Mouse (Mus musculus): Measurements from ENCODE around the gene Sp4. TPM values are rescaled to one million over a fixed set of nuclear protein-coding genes. Genes with fewer than 3 reads are reported as not detected.

Gene Sp4
- total and polyA plus RNA-seq, 3 experiments, result 21.4 to 35.4 (median 33.9) TPM

- DNase-seq (ENCODE audit: low read depth, low spot score), result peak; percentile 96
Measured at GRCm38 (mm10) chr12:118303586-118303985, 2.3 kb upstream of the Sp4 start.

GRCm38 (mm10) chr12:118303066-118303465, 1.8 kb upstream of the Sp4 start:
- H3K4me3 ChIP-seq (ENCODE audit: control insufficient read depth in 1 of 2, insufficient read depth in 1 of 2, low read depth in 2 of 2, low read length in 2 of 2), result peak overlapping the region; percentile 59 to 68
- peak overlapping the region; percentile 85 for H3K9ac ChIP-seq (ENCODE audit: control insufficient read depth, low read depth, low read length, poor library complexity, severe bottlenecking)
- H3K4me1 ChIP-seq (ENCODE audit: control insufficient read depth in 1 of 2, insufficient read depth in 2 of 2, low read length in 2 of 2), result peaks cover 38 to 47% of the 10 kb centered on the region in 2 experiments
- H3K36me3 ChIP-seq (ENCODE audit: control insufficient read depth in 1 of 2, insufficient read depth in 2 of 2, low read length in 2 of 2), result peaks cover 0 to 60% of the 10 kb centered on the region in 2 experiments; a peak in 2 of 4 replicates
- H3K27ac ChIP-seq (ENCODE audit: control insufficient read depth, low read depth, low read length), result peak overlapping the region; percentile 99
- TF ChIP-seq POLR2A (IDR thresholded peaks at IDR 0.05; ENCODE audit: control insufficient read depth in 1 of 2, insufficient read depth in 1 of 2, low read depth in 1 of 2, low read length in 2 of 2, poor library complexity in 1 of 2) (peak in 1 of 2 experiments; percentile 52; a peak in 1 of 4 replicates), MAX (IDR thresholded peaks at IDR 0.05; ENCODE audit: low read length) (no peak), UBTF (IDR thresholded peaks at IDR 0.05; ENCODE audit: borderline replicate concordance, insufficient read depth, low read depth, low read length) (no peak), NRF1 (IDR thresholded peaks at IDR 0.05; ENCODE audit: insufficient read depth, low read depth, low read length, poor library complexity, severe bottlenecking) (no peak), MAZ (IDR thresholded peaks at IDR 0.05; ENCODE audit: low read depth, low read length) (no peak), CTCF (IDR thresholded peaks at IDR 0.05 in 2 of 3, conservative IDR thresholded peaks at IDR 0.05 in 1 of 3; ENCODE audit: control insufficient read depth in 1 of 3, insufficient read depth in 1 of 3, low read depth in 2 of 3, low read length in 3 of 3, poor library complexity in 1 of 3, severe bottlenecking in 1 of 3) (no peak)
- DNase-seq (ENCODE audit: low read depth, low spot score), result peak; percentile 91
- no peaks in the 10 kb centered on the region for H3K9me3 ChIP-seq (replicated peaks; ENCODE audit: insufficient read depth, low read length)
- peaks cover 27% of the 10 kb centered on the region for H3K79me2 ChIP-seq (ENCODE audit: control insufficient read depth, insufficient read depth, low read length, poor library complexity)
- no peaks in the 10 kb centered on the region for H3K27me3 ChIP-seq (ENCODE audit: control insufficient read depth in 1 of 2, insufficient read depth in 2 of 2, low read length in 2 of 2)

More at GRCm38 (mm10) chr12:118303586-118303985, 2.3 kb upstream of the Sp4 start:
- H3K79me2 ChIP-seq (ENCODE audit: control insufficient read depth, insufficient read depth, low read length, poor library complexity), result peaks cover 27% of the 10 kb centered on the region
- peaks cover 0 to 59% of the 10 kb centered on the region in 2 experiments; a peak in 2 of 4 replicates for H3K36me3 ChIP-seq (ENCODE audit: control insufficient read depth in 1 of 2, insufficient read depth in 2 of 2, low read length in 2 of 2)
- no peaks in the 10 kb centered on the region for H3K27me3 ChIP-seq (ENCODE audit: control insufficient read depth in 1 of 2, insufficient read depth in 2 of 2, low read length in 2 of 2)
- peaks cover 38 to 48% of the 10 kb centered on the region in 2 experiments for H3K4me1 ChIP-seq (ENCODE audit: control insufficient read depth in 1 of 2, insufficient read depth in 2 of 2, low read length in 2 of 2)
- peak overlapping the region; percentile 59 to 68 for H3K4me3 ChIP-seq (ENCODE audit: control insufficient read depth in 1 of 2, insufficient read depth in 1 of 2, low read depth in 2 of 2, low read length in 2 of 2)
- TF ChIP-seq POLR2AphosphoS2 (IDR thresholded peaks at IDR 0.05; ENCODE audit: low read length) (no peak), TAL1 (IDR thresholded peaks at IDR 0.05; ENCODE audit: low read length) (peak; percentile 88), ZNF384 (IDR thresholded peaks at IDR 0.05; ENCODE audit: low read depth, low read length) (no peak), CHD2 (IDR thresholded peaks at IDR 0.05; ENCODE audit: low read length) (no peak), GATA1 (IDR thresholded peaks at IDR 0.05; ENCODE audit: low read depth, low read length) (no peak), SMC3 (IDR thresholded peaks at IDR 0.05; ENCODE audit: low read depth, low read length) (no peak), TBP (IDR thresholded peaks at IDR 0.05; ENCODE audit: low read depth, low read length) (no peak), NELFE (IDR thresholded peaks at IDR 0.05; ENCODE audit: low read depth, low read length) (no peak), MAZ (IDR thresholded peaks at IDR 0.05; ENCODE audit: low read depth, low read length) (no peak)
- peak overlapping the region; percentile 85 for H3K9ac ChIP-seq (ENCODE audit: control insufficient read depth, low read depth, low read length, poor library complexity, severe bottlenecking)
- H3K9me3 ChIP-seq (replicated peaks; ENCODE audit: insufficient read depth, low read length), result no peaks in the 10 kb centered on the region
- peak overlapping the region; percentile 99 for H3K27ac ChIP-seq (ENCODE audit: control insufficient read depth, low read depth, low read length)

All from MEL (cell line).